Mouse (Mus musculus) hindbrain, embryonic 11.5 days (tissue): ENCODE measurements at regions not wholly inside any gene's neighbourhood (a gene's known extent, or its start where the extent isn't known, plus 50 kb on each side); places are given as distances from the start of the nearest gene placed in this dataset.
"Not testable (repeated sequence)": the region's sequence is repeated elsewhere in the genome, so short reads cannot be mapped to it uniquely, and the experiment has no call there.

ENCODE experiments used
- ATAC-seq: fragments of 200-750 bp; cut with Nextera tagmentation; 2 replicates; pipeline ENCODE4 v1.8.0; 2017; ENCODE audit warnings: mild to moderate bottlenecking, moderate TSS enrichment, moderate library complexity; ENCODE audit not compliant: low FRiP score
- DNase-seq: peaks from one replicate; pipeline ENCODE4 v3.0.0-alpha.2; 2015; ENCODE audit warnings: low spot score
- H3K27ac ChIP-seq: fragments of 300-500 bp; sonication (generic); 2 replicates; pipeline ENCODE4 v1.5.1; 2014; ENCODE audit warnings: mild to moderate bottlenecking, low read depth, low read length
- H3K27me3 ChIP-seq: fragments of 300-500 bp; sonication (generic); 2 replicates; pipeline ENCODE4 v1.6.1; 2014; ENCODE audit warnings: mild to moderate bottlenecking, low read length, moderate library complexity, mixed read lengths; ENCODE audit not compliant: control insufficient read depth, insufficient read depth
- H3K36me3 ChIP-seq: fragments of 300-500 bp; sonication (generic); 2 replicates; pipeline ENCODE4 v1.6.1; 2014; ENCODE audit warnings: mild to moderate bottlenecking, low read length, moderate library complexity, mixed read lengths; ENCODE audit not compliant: control insufficient read depth, insufficient read depth
- H3K4me1 ChIP-seq: fragments of 300-500 bp; sonication (generic); replicated peaks from 2 replicates; pipeline ENCODE4 v1.6.1; 2014; ENCODE audit warnings: low read length, mixed read lengths; ENCODE audit not compliant: control insufficient read depth, insufficient read depth
- H3K4me2 ChIP-seq: fragments of 300-500 bp; sonication (generic); replicated peaks from 2 replicates; pipeline ENCODE4 v1.6.1; 2014; ENCODE audit warnings: mild to moderate bottlenecking, low read depth, low read length
- H3K4me3 ChIP-seq: fragments of 300-500 bp; sonication (generic); 2 replicates; pipeline ENCODE4 v1.5.1; 2014; ENCODE audit warnings: low read depth, low read length
- H3K9ac ChIP-seq: fragments of 300-500 bp; sonication (generic); 2 replicates; pipeline ENCODE4 v1.6.1; 2014; ENCODE audit warnings: low read depth, low read length
- H3K9me3 ChIP-seq: fragments of 300-500 bp; sonication (generic); 2 replicates; pipeline ENCODE4 v1.6.1; 2016; ENCODE audit warnings: low read length; ENCODE audit not compliant: control insufficient read depth
- WGBS: fragments of 180-500 bp; shearing (Covaris S2); extraction: QIAGEN DNeasy Blood & Tissue Kit; methylation state at CpG from one replicate; pipeline ENCODE4 v1.1.7; 2014; 5-methylcytosine and 5-hydroxymethylcytosine counted together

GRCm38 (mm10) chr4:4437559-4437958 lies 355.6 kb downstream of the Impad1 start:
- no peak overlapping the region for H3K4me2 ChIP-seq
- no peaks in the 10 kb centered on the region for H3K4me1 ChIP-seq
- H3K9ac ChIP-seq = no peak overlapping the region
- no peaks in the 10 kb centered on the region for H3K27me3 ChIP-seq
- ATAC-seq (no peak), DNase-seq (no peak)
- H3K27ac ChIP-seq = no peak overlapping the region
- H3K4me3 ChIP-seq = no peak overlapping the region
- no peaks in the 10 kb centered on the region for H3K9me3 ChIP-seq
- WGBS = 83% methylated on average over 1 of the region's 1 CpGs
- H3K36me3 ChIP-seq = no peaks in the 10 kb centered on the region

GRCm38 (mm10) chr4:4424526-4424925 lies 347.2 kb upstream of the Sdr16c6 start:
- not testable (repeated sequence) for H3K9ac ChIP-seq, ATAC-seq, H3K36me3 ChIP-seq, H3K4me1 ChIP-seq, DNase-seq, H3K27ac ChIP-seq, H3K4me3 ChIP-seq, H3K4me2 ChIP-seq, H3K9me3 ChIP-seq, H3K27me3 ChIP-seq
- 31% methylated on average over 7 of the region's 7 CpGs for WGBS

GRCm38 (mm10) chr4:4403812-4404211 lies 326.5 kb upstream of the Sdr16c6 start:
- no peaks in the 10 kb centered on the region for H3K36me3 ChIP-seq
- H3K27me3 ChIP-seq = no peaks in the 10 kb centered on the region
- ATAC-seq = no peak
- no peak overlapping the region for H3K9ac ChIP-seq
- no peak overlapping the region for H3K4me2 ChIP-seq
- H3K9me3 ChIP-seq = no peaks in the 10 kb centered on the region
- H3K27ac ChIP-seq = no peak overlapping the region
- no peak overlapping the region for H3K4me3 ChIP-seq
- 83% methylated on average over 2 of the region's 2 CpGs for WGBS
- H3K4me1 ChIP-seq = no peaks in the 10 kb centered on the region
- no peak for DNase-seq

DNA sequence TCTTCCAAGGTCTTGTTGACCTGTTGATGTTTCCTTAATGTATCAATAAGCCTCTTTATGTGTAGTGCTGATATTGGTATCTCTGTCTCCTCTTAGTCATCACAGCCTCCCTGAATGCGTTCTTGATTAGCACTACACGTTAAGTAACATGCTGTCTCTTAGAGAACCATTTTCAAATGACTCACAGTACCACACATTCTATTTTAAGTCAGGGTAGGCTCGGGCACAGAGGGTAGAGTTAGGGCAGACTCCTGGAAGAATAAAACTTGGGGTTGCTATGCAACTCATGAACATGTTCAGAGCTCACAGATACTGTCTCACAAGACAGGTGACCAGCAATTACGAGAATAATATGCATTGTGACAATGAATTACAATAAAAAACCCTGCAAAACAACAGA lies 320.1 kb upstream of the Sdr16c6 start:
- Histone ChIP-seq H3K4me3 (no peak overlapping the region), H3K27me3 (no peaks in the 10 kb centered on the region), H3K9me3 (no peaks in the 10 kb centered on the region), H3K4me2 (no peak overlapping the region), H3K27ac (no peak overlapping the region), H3K4me1 (no peaks in the 10 kb centered on the region), H3K36me3 (no peaks in the 10 kb centered on the region), H3K9ac (no peak overlapping the region)
- ATAC-seq (no peak), DNase-seq (no peak)
- WGBS = 82% methylated on average over 4 of the region's 4 CpGs

- Histone ChIP-seq H3K4me3 (no peak overlapping the region), H3K36me3 (no peaks in the 10 kb centered on the region), H3K27me3 (no peaks in the 10 kb centered on the region), H3K9ac (no peak overlapping the region), H3K9me3 (no peaks in the 10 kb centered on the region), H3K4me2 (no peak overlapping the region), H3K27ac (no peak overlapping the region), H3K4me1 (no peaks in the 10 kb centered on the region)
- DNase-seq (no peak), ATAC-seq (no peak)
- WGBS = 86% methylated on average over 3 of the region's 3 CpGs
These were observed 302.8 kb upstream of the Sdr16c6 start for GRCm38 (mm10) chr4:4380024-4380590.

- Histone ChIP-seq H3K27ac (no peak overlapping the region), H3K4me1 (no peaks in the 10 kb centered on the region), H3K4me2 (no peak overlapping the region), H3K27me3 (no peaks in the 10 kb centered on the region), H3K9me3 (no peaks in the 10 kb centered on the region), H3K36me3 (no peaks in the 10 kb centered on the region), H3K4me3 (no peak overlapping the region), H3K9ac (no peak overlapping the region)
- no peak for ATAC-seq
- 67% methylated on average over 2 of the region's 2 CpGs for WGBS
- DNase-seq = no peak
These were observed 257.9 kb upstream of the Sdr16c6 start for GRCm38 (mm10) chr4:4335216-4335615.

DNA sequence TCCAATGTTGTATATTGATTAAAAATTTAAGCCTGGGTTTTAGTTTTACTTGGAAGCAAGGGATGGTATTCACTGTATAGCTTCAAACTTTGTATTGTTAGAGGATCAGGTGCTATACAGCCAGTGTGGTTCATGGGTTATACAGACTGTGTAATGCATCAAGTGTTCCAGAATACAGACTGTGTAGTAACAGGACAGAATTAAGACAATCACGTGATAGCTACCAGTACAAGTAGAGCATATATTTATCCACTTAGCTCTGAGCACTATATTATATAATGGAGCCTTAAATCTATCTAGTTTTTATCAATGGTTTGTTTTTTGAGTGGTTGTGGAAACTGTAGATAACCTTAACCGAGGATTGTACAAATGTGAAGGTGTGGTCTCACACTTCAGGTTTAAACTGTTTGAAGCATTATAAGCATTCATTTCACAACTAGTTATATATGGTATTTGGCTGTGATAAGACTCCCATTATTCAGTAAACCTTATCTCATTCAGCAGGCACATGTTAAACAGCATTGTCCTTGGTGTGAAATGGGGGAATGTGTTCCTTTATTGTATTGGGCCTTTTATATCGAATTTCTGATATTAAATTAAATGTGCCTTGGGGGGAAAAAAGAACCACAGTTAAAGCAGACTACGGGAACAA lies 256.3 kb upstream of the Sdr16c6 start:
- Histone ChIP-seq H3K27ac (no peak overlapping the region), H3K4me1 (no peaks in the 10 kb centered on the region), H3K27me3 (no peaks in the 10 kb centered on the region), H3K4me3 (no peak overlapping the region), H3K9me3 (no peaks in the 10 kb centered on the region), H3K9ac (no peak overlapping the region), H3K4me2 (no peak overlapping the region), H3K36me3 (no peaks in the 10 kb centered on the region)
- DNase-seq (no peak), ATAC-seq (no peak)
- 80% methylated on average over 4 of the region's 4 CpGs for WGBS

DNA sequence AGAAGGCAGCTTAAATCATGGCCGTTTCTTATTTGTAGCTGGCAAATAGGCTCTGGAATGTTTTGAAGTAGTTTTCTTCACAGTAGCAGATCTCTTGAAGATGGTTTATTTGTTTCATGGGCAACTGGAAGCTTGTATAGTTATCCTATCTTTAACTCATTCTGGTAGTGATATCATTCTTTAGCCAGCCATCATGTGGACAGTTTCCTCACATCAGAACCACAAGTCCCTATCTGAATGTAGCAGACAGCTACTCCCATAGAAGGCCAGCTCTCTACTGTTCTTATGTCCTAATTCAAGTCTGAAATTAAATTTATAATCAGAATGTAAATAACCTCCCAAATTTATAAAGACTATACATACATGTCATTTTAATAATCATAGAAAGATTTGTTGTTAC lies 253.8 kb upstream of the Sdr16c6 start:
- Histone ChIP-seq H3K27ac (no peak overlapping the region), H3K36me3 (no peaks in the 10 kb centered on the region), H3K9ac (no peak overlapping the region), H3K4me3 (no peak overlapping the region), H3K4me2 (no peak overlapping the region), H3K4me1 (no peaks in the 10 kb centered on the region), H3K9me3 (no peaks in the 10 kb centered on the region), H3K27me3 (no peaks in the 10 kb centered on the region)
- DNase-seq (no peak), ATAC-seq (no peak)
- 88% methylated on average over 1 of the region's 1 CpGs for WGBS

- no peak overlapping the region for H3K4me2 ChIP-seq
- no peaks in the 10 kb centered on the region for H3K9me3 ChIP-seq
- no peak overlapping the region for H3K4me3 ChIP-seq
- WGBS = 78% methylated on average over 3 of the region's 3 CpGs
- no peaks in the 10 kb centered on the region for H3K27me3 ChIP-seq
- H3K27ac ChIP-seq = no peak overlapping the region
- H3K36me3 ChIP-seq = no peaks in the 10 kb centered on the region
- no peak for DNase-seq
- ATAC-seq = no peak
- no peaks in the 10 kb centered on the region for H3K4me1 ChIP-seq
- no peak overlapping the region for H3K9ac ChIP-seq
These were observed 238.5 kb upstream of the Sdr16c6 start for GRCm38 (mm10) chr4:4315651-4316411.
